Mouse (Mus musculus) E14TG2a.4 (cell line): ENCODE results near the gene Rbms3.

Experiments used
- CTCF ChIP-seq: conservative IDR thresholded peaks from 2 replicates; pipeline ENCODE4 v1.5.1; 2014; ENCODE audit warnings: low read length
- NANOG ChIP-seq: IDR thresholded peaks from 2 replicates; pipeline ENCODE4 v1.6.1; 2014; ENCODE audit warnings: borderline replicate concordance, low read length, mixed read lengths
- POU5F1 ChIP-seq: IDR thresholded peaks from 2 replicates; pipeline ENCODE4 v1.6.1; 2014; ENCODE audit warnings: low read length, borderline replicate concordance

DNA sequence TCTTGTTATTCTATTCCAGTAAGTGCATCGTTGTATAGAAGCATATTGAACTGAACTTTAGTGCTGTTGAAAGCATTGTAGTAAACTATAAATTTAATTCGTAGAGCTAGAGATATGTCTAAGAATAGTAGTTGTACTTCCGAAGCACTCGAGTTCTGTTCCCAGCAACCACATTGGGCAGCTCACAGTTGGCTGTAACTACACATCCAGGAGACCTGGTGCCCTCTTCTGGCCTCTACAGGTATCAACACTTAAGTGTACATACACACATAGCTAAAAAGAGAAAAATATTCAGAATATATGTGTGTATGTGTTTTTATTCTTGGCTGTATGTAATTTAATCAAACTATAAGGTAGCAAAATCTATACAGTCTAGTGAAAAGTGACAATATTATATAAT lies 1098.6 kb downstream of the Rbms3 start:
- no peak for TF ChIP-seq CTCF
- TF ChIP-seq NANOG: no peak
- TF ChIP-seq POU5F1: no peak
